In the genomic region with DNA sequence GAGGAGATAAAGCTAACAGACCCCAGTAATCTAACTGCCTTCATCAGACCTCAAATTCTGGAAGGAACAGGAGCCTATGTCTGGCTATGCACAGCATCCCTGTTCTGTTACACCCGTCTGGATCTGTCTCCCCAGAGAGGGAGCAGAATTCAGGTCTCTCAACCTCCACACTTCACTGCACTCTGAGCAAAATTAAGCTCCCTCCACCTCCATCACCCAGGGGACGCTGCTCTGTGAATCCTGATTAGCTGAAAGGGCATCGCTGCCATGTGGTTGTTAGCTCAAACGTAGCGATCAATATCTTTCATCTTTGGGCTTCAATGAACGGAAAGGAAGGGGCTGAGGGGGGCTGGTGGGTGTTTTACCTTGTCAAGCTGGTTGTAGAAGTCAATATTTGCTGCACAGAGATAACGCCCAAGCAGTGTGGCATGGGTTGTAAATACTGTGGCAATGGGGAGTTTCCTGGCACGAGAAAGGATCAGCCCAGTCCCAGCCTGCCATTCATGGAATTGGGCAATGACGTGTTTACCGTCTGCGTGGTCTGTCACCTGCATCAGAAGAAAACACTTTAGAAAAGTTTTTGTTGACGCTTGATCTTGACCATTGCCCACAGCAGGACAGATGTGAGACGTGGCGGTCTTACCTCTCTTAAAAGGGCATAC, we compare ENCODE assay signal across 16 mouse cellular contexts. TPM values are rescaled to one million over a fixed set of nuclear protein-coding genes. Genes with fewer than 3 reads are reported as not detected.
DNase-seq lines count a peak whose midpoint lies in the region; ATAC-seq and TF ChIP-seq lines count a peak whose summit lies in the region.
"Had no signal": no experiment of that assay in that cellular context is flagged by ENCODE, and none has a peak within 500 bp of the region (broad histone marks: within the 10 kb centered on the region; RNA-seq: fewer than 3 reads in every experiment).

No protein-coding gene starts in this region.

- ATAC-seq in intestine, embryonic 15.5 days = 0 out of 2 replicates have a peak, but pooled peaks have one; percentile 45
- ATAC-seq in intestine, postnatal 0 days = no peak
- ATAC-seq in hindbrain, embryonic 16.5 days = peak; percentile 54
- ATAC-seq in midbrain, embryonic 12.5 days (ENCODE audit: low FRiP score, low read depth) = peak; percentile 64; the same call in 1 of the 2 replicates
- ATAC-seq in stomach, embryonic 14.5 days (ENCODE audit: insufficient number of reproducible peaks, insufficient read depth, low FRiP score, low read depth) = peak; percentile 60; the same call in 1 of the 2 replicates

- 57% methylated on average over 14 of the region's 14 CpGs for WGBS in intestine, embryonic 15.5 days
- 43% methylated on average over 14 of the region's 14 CpGs for WGBS in intestine, postnatal 0 days
- WGBS in hindbrain, embryonic 16.5 days = 59% methylated on average over 14 of the region's 14 CpGs
- 69% methylated on average over 14 of the region's 14 CpGs for WGBS in midbrain, embryonic 12.5 days
- 64% methylated on average over 14 of the region's 14 CpGs for WGBS in stomach, embryonic 14.5 days

- DNase-seq in layer of hippocampus, postnatal 36 days = no peak
- no peak for DNase-seq in thymus, postnatal 4 days
- no peak for DNase-seq in thymus, postnatal 36 days
- DNase-seq: adrenal gland, postnatal 36 days; cerebellum, adult 18-20 months; gastrocnemius, postnatal 10 days; lung, adult 2 months had no signal

- no peak overlapping the region for H3K27ac ChIP-seq in intestine, embryonic 15.5 days
- H3K27ac ChIP-seq in intestine, postnatal 0 days (ENCODE audit: low read depth, low read length) = no peak overlapping the region
- H3K27ac ChIP-seq in hindbrain, embryonic 16.5 days (ENCODE audit: low read depth, low read length) = no peak overlapping the region
- peak overlapping the region; percentile 63 for H3K27ac ChIP-seq in midbrain, embryonic 12.5 days (replicated peaks)
- no peak overlapping the region for H3K27ac ChIP-seq in stomach, embryonic 14.5 days (ENCODE audit: low read length)
- H3K27ac ChIP-seq: forebrain, embryonic 10.5 days; heart, embryonic 13.5 days had no signal

- no peaks in the 10 kb centered on the region for H3K9me3 ChIP-seq in intestine, embryonic 15.5 days
- H3K9me3 ChIP-seq in intestine, postnatal 0 days (ENCODE audit: control insufficient read depth) = no peaks in the 10 kb centered on the region
- H3K9me3 ChIP-seq in hindbrain, embryonic 16.5 days (ENCODE audit: control insufficient read depth, low read length) = no peaks in the 10 kb centered on the region
- H3K9me3 ChIP-seq in midbrain, embryonic 12.5 days = no peaks in the 10 kb centered on the region
- no peaks in the 10 kb centered on the region for H3K9me3 ChIP-seq in stomach, embryonic 14.5 days (ENCODE audit: control insufficient read depth, low read depth, low read length)
- H3K9me3 ChIP-seq: forebrain, embryonic 10.5 days; heart, embryonic 13.5 days had no signal

- no peak overlapping the region for H3K4me2 ChIP-seq in intestine, embryonic 15.5 days (replicated peaks)
- H3K4me2 ChIP-seq in intestine, postnatal 0 days (replicated peaks; ENCODE audit: low read depth) = no peak overlapping the region
- H3K4me2 ChIP-seq in hindbrain, embryonic 16.5 days (ENCODE audit: low read length) = no peak overlapping the region
- no peak overlapping the region for H3K4me2 ChIP-seq in midbrain, embryonic 12.5 days (replicated peaks)
- H3K4me2 ChIP-seq in stomach, embryonic 14.5 days (replicated peaks; ENCODE audit: low read depth, low read length) = no peak overlapping the region
- H3K4me2 ChIP-seq: heart, embryonic 13.5 days had no signal

- H3K9ac ChIP-seq in intestine, embryonic 15.5 days = no peak overlapping the region
- H3K9ac ChIP-seq in intestine, postnatal 0 days (ENCODE audit: low read depth, low read length) = no peak overlapping the region
- no peak overlapping the region for H3K9ac ChIP-seq in hindbrain, embryonic 16.5 days (ENCODE audit: low read depth, low read length)
- H3K9ac ChIP-seq in midbrain, embryonic 12.5 days (replicated peaks) = no peak overlapping the region
- H3K9ac ChIP-seq in stomach, embryonic 14.5 days (replicated peaks; ENCODE audit: low read depth, low read length) = no peak overlapping the region
- H3K9ac ChIP-seq: heart, embryonic 13.5 days had no signal

- H3K36me3 ChIP-seq in intestine, embryonic 15.5 days = no peaks in the 10 kb centered on the region
- H3K36me3 ChIP-seq in intestine, postnatal 0 days (ENCODE audit: control insufficient read depth, insufficient read depth) = no peaks in the 10 kb centered on the region
- no peaks in the 10 kb centered on the region for H3K36me3 ChIP-seq in hindbrain, embryonic 16.5 days (ENCODE audit: control insufficient read depth, insufficient read depth, low read length)
- no peaks in the 10 kb centered on the region for H3K36me3 ChIP-seq in midbrain, embryonic 12.5 days
- H3K36me3 ChIP-seq in stomach, embryonic 14.5 days (ENCODE audit: control insufficient read depth, insufficient read depth, low read length) = no peaks in the 10 kb centered on the region
- H3K36me3 ChIP-seq: forebrain, embryonic 10.5 days; heart, embryonic 13.5 days had no signal

- no peak for TF ChIP-seq CTCF in intestine, postnatal 0 days (IDR thresholded peaks at IDR 0.05; ENCODE audit: low read depth)

- no peaks in the 10 kb centered on the region for H3K4me1 ChIP-seq in intestine, embryonic 15.5 days (replicated peaks)
- no peaks in the 10 kb centered on the region for H3K4me1 ChIP-seq in intestine, postnatal 0 days (replicated peaks; ENCODE audit: control insufficient read depth, insufficient read depth, low read length)
- H3K4me1 ChIP-seq in hindbrain, embryonic 16.5 days (ENCODE audit: control insufficient read depth, insufficient read depth, low read depth, low read length) = no peaks in the 10 kb centered on the region
- H3K4me1 ChIP-seq in midbrain, embryonic 12.5 days = peaks cover 4% of the 10 kb centered on the region; the same call in 1 of the 2 replicates
- no peaks in the 10 kb centered on the region for H3K4me1 ChIP-seq in stomach, embryonic 14.5 days (ENCODE audit: control insufficient read depth, insufficient read depth, low read length)
- H3K4me1 ChIP-seq: heart, embryonic 13.5 days; megakaryocyte, embryonic 14.5 days had no signal

- H3K4me3 ChIP-seq in intestine, embryonic 15.5 days (replicated peaks) = no peak overlapping the region
- H3K4me3 ChIP-seq in intestine, postnatal 0 days (ENCODE audit: low read depth, low read length) = no peak overlapping the region
- H3K4me3 ChIP-seq in hindbrain, embryonic 16.5 days (ENCODE audit: low read length) = no peak overlapping the region
- H3K4me3 ChIP-seq in midbrain, embryonic 12.5 days = no peak overlapping the region
- no peak overlapping the region for H3K4me3 ChIP-seq in stomach, embryonic 14.5 days (ENCODE audit: low read depth, low read length)
- H3K4me3 ChIP-seq: forebrain, embryonic 10.5 days; heart, embryonic 13.5 days; megakaryocyte, embryonic 14.5 days had no signal

- no peaks in the 10 kb centered on the region for H3K27me3 ChIP-seq in intestine, embryonic 15.5 days (replicated peaks)
- no peaks in the 10 kb centered on the region for H3K27me3 ChIP-seq in intestine, postnatal 0 days (replicated peaks; ENCODE audit: control insufficient read depth, insufficient read depth, low read length)
- H3K27me3 ChIP-seq in hindbrain, embryonic 16.5 days (replicated peaks; ENCODE audit: control insufficient read depth, insufficient read depth, low read length) = no peaks in the 10 kb centered on the region
- H3K27me3 ChIP-seq in midbrain, embryonic 12.5 days = no peaks in the 10 kb centered on the region
- H3K27me3 ChIP-seq in stomach, embryonic 14.5 days (ENCODE audit: control insufficient read depth, insufficient read depth, low read length) = no peaks in the 10 kb centered on the region
- H3K27me3 ChIP-seq: heart, embryonic 13.5 days; megakaryocyte, embryonic 14.5 days had no signal

RNA-seq across cellular contexts. Expression of a gene that starts 13.8 kb away (rescaled TPM):
- 0.97 and 1.4 TPM in 2 replicates for polyA plus RNA-seq in intestine, embryonic 15.5 days (2015; fragmentation: Nextera tagmentation; extraction: Ambion mirVana)
- polyA plus RNA-seq in intestine, postnatal 0 days (2015; fragmentation: Nextera tagmentation; extraction: Ambion mirVana) = not detected in 2 replicates
- polyA plus RNA-seq in hindbrain, embryonic 16.5 days (2015; fragmentation: Nextera tagmentation; extraction: Ambion mirVana) = 0.08 and 0.09 TPM in 2 replicates
- 0.10 TPM in 1 of 2 replicates, not detected in the other for polyA plus RNA-seq in midbrain, embryonic 12.5 days (2016; fragmentation: Nextera tagmentation; extraction: Ambion mirVana)
- polyA plus RNA-seq in stomach, embryonic 14.5 days (2014; fragmentation: Nextera tagmentation; extraction: Ambion mirVana) = not detected in 2 replicates
- total RNA-seq in layer of hippocampus, postnatal 36 days (2021) = under 1 TPM in 1 of 2 experiments, not detected in 1; 0.58 TPM
- total RNA-seq: left cerebral cortex, adult 8-10 months had no signal
- polyA plus RNA-seq: forebrain, embryonic 10.5 days had no signal

RNA-seq across cellular contexts. Expression of a gene that starts 45.9 kb away (rescaled TPM):
- 0.25 and 0.27 TPM in 2 replicates for polyA plus RNA-seq in intestine, embryonic 15.5 days (2015; fragmentation: Nextera tagmentation; extraction: Ambion mirVana)
- polyA plus RNA-seq in intestine, postnatal 0 days (2015; fragmentation: Nextera tagmentation; extraction: Ambion mirVana) = not detected in 2 replicates
- polyA plus RNA-seq in hindbrain, embryonic 16.5 days (2015; fragmentation: Nextera tagmentation; extraction: Ambion mirVana) = 2.4 and 4.9 TPM in 2 replicates
- polyA plus RNA-seq in midbrain, embryonic 12.5 days (2016; fragmentation: Nextera tagmentation; extraction: Ambion mirVana) = 2.6 and 4.3 TPM in 2 replicates
- polyA plus RNA-seq in stomach, embryonic 14.5 days (2014; fragmentation: Nextera tagmentation; extraction: Ambion mirVana) = 1.0 and 1.3 TPM in 2 replicates
- 1 to 10 TPM; 1.7 to 2.1 TPM for total RNA-seq in layer of hippocampus, postnatal 36 days (2021)
- total RNA-seq: gastrocnemius, postnatal 10 days had no signal

RNA-seq across cellular contexts. Expression of a gene that starts 48.6 kb away (rescaled TPM):
- polyA plus RNA-seq in intestine, embryonic 15.5 days (2015; fragmentation: Nextera tagmentation; extraction: Ambion mirVana) = 93.1 and 100 TPM in 2 replicates
- 39.5 and 41.4 TPM in 2 replicates for polyA plus RNA-seq in intestine, postnatal 0 days (2015; fragmentation: Nextera tagmentation; extraction: Ambion mirVana)
- 534 and 590 TPM in 2 replicates for polyA plus RNA-seq in hindbrain, embryonic 16.5 days (2015; fragmentation: Nextera tagmentation; extraction: Ambion mirVana)
- polyA plus RNA-seq in midbrain, embryonic 12.5 days (2016; fragmentation: Nextera tagmentation; extraction: Ambion mirVana) = 388 and 389 TPM in 2 replicates
- 227 and 237 TPM in 2 replicates for polyA plus RNA-seq in stomach, embryonic 14.5 days (2014; fragmentation: Nextera tagmentation; extraction: Ambion mirVana)
- total RNA-seq in layer of hippocampus, postnatal 36 days (2021) = 100 to 1,000 TPM; 518 to 567 TPM
